Mouse (Mus musculus): ENCODE results near the gene Schip1. TPM values are rescaled to one million over a fixed set of nuclear protein-coding genes. Genes with fewer than 3 reads are reported as not detected.

The Schip1 gene
- polyA plus RNA-seq, 1 experiment from 2014 or later = 73.7 TPM

- no peak for ATAC-seq (ENCODE audit: insufficient number of reproducible peaks, insufficient read depth, low FRiP score, low read depth)
These were observed 218.4 kb downstream of the Schip1 start for GRCm38 (mm10) chr3:68282844-68283594.

GRCm38 (mm10) chr3:68283595-68283991 is 219.0 kb downstream of the Schip1 start:
- Histone ChIP-seq H3K4me3 (ENCODE audit: control insufficient read depth in 1 of 2, insufficient read depth in 1 of 2, low read depth in 1 of 2, low read length in 2 of 2) (no peak overlapping the region), H3K4me2 (ENCODE audit: low read length) (no peak overlapping the region), H3K36me3 (ENCODE audit: control insufficient read depth, insufficient read depth, low read length) (no peaks in the 10 kb centered on the region), H3K27me3 (ENCODE audit: control insufficient read depth, insufficient read depth, low read length) (no peaks in the 10 kb centered on the region), H3K27ac (replicated peaks in 1 of 2; ENCODE audit: control insufficient read depth in 1 of 2, insufficient read depth in 1 of 2, low read depth in 2 of 2, low read length in 2 of 2) (no peak overlapping the region), H3K9me3 (ENCODE audit: control insufficient read depth, low read length) (no peaks in the 10 kb centered on the region), H3K9ac (ENCODE audit: low read length) (no peak overlapping the region), H3K4me1 (ENCODE audit: control insufficient read depth in 2 of 2, insufficient read depth in 2 of 2, low read length in 2 of 2) (no peaks in the 10 kb centered on the region)
- no peak for ATAC-seq (ENCODE audit: insufficient number of reproducible peaks, insufficient read depth, low FRiP score, low read depth)
- WGBS = 74% methylated on average over 10 of the region's 10 CpGs

More at GRCm38 (mm10) chr3:68282844-68283594, 218.4 kb downstream of the Schip1 start:
- H3K4me3 ChIP-seq (ENCODE audit: control insufficient read depth in 1 of 2, insufficient read depth in 1 of 2, low read depth in 1 of 2, low read length in 2 of 2) = no peak overlapping the region
- H3K27me3 ChIP-seq (ENCODE audit: control insufficient read depth, insufficient read depth, low read length) = no peaks in the 10 kb centered on the region
- 67% methylated on average over 7 of the region's 7 CpGs for WGBS
- H3K27ac ChIP-seq (replicated peaks in 1 of 2; ENCODE audit: control insufficient read depth in 1 of 2, insufficient read depth in 1 of 2, low read depth in 2 of 2, low read length in 2 of 2) = no peak overlapping the region
- no peak overlapping the region for H3K4me2 ChIP-seq (ENCODE audit: low read length)
- no peaks in the 10 kb centered on the region for H3K4me1 ChIP-seq (ENCODE audit: control insufficient read depth in 2 of 2, insufficient read depth in 2 of 2, low read length in 2 of 2)
- no peaks in the 10 kb centered on the region for H3K9me3 ChIP-seq (ENCODE audit: control insufficient read depth, low read length)
- no peak overlapping the region for H3K9ac ChIP-seq (ENCODE audit: low read length)
- no peaks in the 10 kb centered on the region for H3K36me3 ChIP-seq (ENCODE audit: control insufficient read depth, insufficient read depth, low read length)

- H3K4me2 ChIP-seq (ENCODE audit: low read length) = no peak overlapping the region
- no peak overlapping the region for H3K4me3 ChIP-seq (ENCODE audit: control insufficient read depth in 1 of 2, insufficient read depth in 1 of 2, low read depth in 1 of 2, low read length in 2 of 2)
- no peaks in the 10 kb centered on the region for H3K4me1 ChIP-seq (ENCODE audit: control insufficient read depth in 2 of 2, insufficient read depth in 2 of 2, low read length in 2 of 2)
- no peak for ATAC-seq (ENCODE audit: insufficient number of reproducible peaks, insufficient read depth, low FRiP score, low read depth)
- H3K9ac ChIP-seq (ENCODE audit: low read length) = no peak overlapping the region
- H3K9me3 ChIP-seq (ENCODE audit: control insufficient read depth, low read length) = no peaks in the 10 kb centered on the region
- H3K27me3 ChIP-seq (ENCODE audit: control insufficient read depth, insufficient read depth, low read length) = no peaks in the 10 kb centered on the region
- no peak overlapping the region for H3K27ac ChIP-seq (replicated peaks in 1 of 2; ENCODE audit: control insufficient read depth in 1 of 2, insufficient read depth in 1 of 2, low read depth in 2 of 2, low read length in 2 of 2)
- 79% methylated on average over 2 of the region's 2 CpGs for WGBS
- H3K36me3 ChIP-seq (ENCODE audit: control insufficient read depth, insufficient read depth, low read length) = no peaks in the 10 kb centered on the region
These were observed 219.9 kb downstream of the Schip1 start for GRCm38 (mm10) chr3:68284500-68284899.

GRCm38 (mm10) chr3:68296752-68297151 is 232.2 kb downstream of the Schip1 start:
- no peak overlapping the region for H3K9ac ChIP-seq (ENCODE audit: low read length)
- H3K4me1 ChIP-seq (ENCODE audit: control insufficient read depth in 2 of 2, insufficient read depth in 2 of 2, low read length in 2 of 2) = no peaks in the 10 kb centered on the region
- H3K4me3 ChIP-seq (ENCODE audit: control insufficient read depth in 1 of 2, insufficient read depth in 1 of 2, low read depth in 1 of 2, low read length in 2 of 2) = no peak overlapping the region
- no peaks in the 10 kb centered on the region for H3K9me3 ChIP-seq (ENCODE audit: control insufficient read depth, low read length)
- H3K27me3 ChIP-seq (ENCODE audit: control insufficient read depth, insufficient read depth, low read length) = no peaks in the 10 kb centered on the region
- H3K4me2 ChIP-seq (ENCODE audit: low read length) = no peak overlapping the region
- ATAC-seq (ENCODE audit: insufficient number of reproducible peaks, insufficient read depth, low FRiP score, low read depth) = no peak
- no peaks in the 10 kb centered on the region for H3K36me3 ChIP-seq (ENCODE audit: control insufficient read depth, insufficient read depth, low read length)
- WGBS = 84% methylated on average over 7 of the region's 7 CpGs
- H3K27ac ChIP-seq (replicated peaks in 1 of 2; ENCODE audit: control insufficient read depth in 1 of 2, insufficient read depth in 1 of 2, low read depth in 2 of 2, low read length in 2 of 2) = no peak overlapping the region

- ATAC-seq (ENCODE audit: insufficient number of reproducible peaks, insufficient read depth, low FRiP score, low read depth) = peak; percentile 50; the same call in 1 of the 2 replicates
- Histone ChIP-seq H3K9me3 (ENCODE audit: control insufficient read depth, low read length) (no peaks in the 10 kb centered on the region), H3K9ac (ENCODE audit: low read length) (no peak overlapping the region), H3K4me2 (ENCODE audit: low read length) (no peak overlapping the region; the same call in 1 of the 2 replicates), H3K27me3 (ENCODE audit: control insufficient read depth, insufficient read depth, low read length) (no peaks in the 10 kb centered on the region), H3K4me1 (ENCODE audit: control insufficient read depth in 2 of 2, insufficient read depth in 2 of 2, low read length in 2 of 2) (peaks cover 0 to 3% of the 10 kb centered on the region in 2 experiments; a peak in 1 of 4 replicates), H3K27ac (replicated peaks in 1 of 2; ENCODE audit: control insufficient read depth in 1 of 2, insufficient read depth in 1 of 2, low read depth in 2 of 2, low read length in 2 of 2) (no peak overlapping the region), H3K4me3 (ENCODE audit: control insufficient read depth in 1 of 2, insufficient read depth in 1 of 2, low read depth in 1 of 2, low read length in 2 of 2) (no peak overlapping the region), H3K36me3 (ENCODE audit: control insufficient read depth, insufficient read depth, low read length) (no peaks in the 10 kb centered on the region)
- WGBS = 0% methylated on average over 1 of the region's 1 CpGs
These were observed 241.0 kb downstream of the Schip1 start for GRCm38 (mm10) chr3:68305647-68306046.

GRCm38 (mm10) chr3:68306726-68307125 is 242.1 kb downstream of the Schip1 start:
- no peaks in the 10 kb centered on the region for H3K27me3 ChIP-seq (ENCODE audit: control insufficient read depth, insufficient read depth, low read length)
- no peaks in the 10 kb centered on the region for H3K36me3 ChIP-seq (ENCODE audit: control insufficient read depth, insufficient read depth, low read length)
- H3K4me1 ChIP-seq (ENCODE audit: control insufficient read depth in 2 of 2, insufficient read depth in 2 of 2, low read length in 2 of 2) = peaks cover 0 to 3% of the 10 kb centered on the region in 2 experiments; a peak in 1 of 4 replicates
- no peak overlapping the region for H3K9ac ChIP-seq (ENCODE audit: low read length)
- H3K4me2 ChIP-seq (ENCODE audit: low read length) = no peak overlapping the region
- H3K9me3 ChIP-seq (ENCODE audit: control insufficient read depth, low read length) = no peaks in the 10 kb centered on the region
- no peak overlapping the region for H3K27ac ChIP-seq (replicated peaks in 1 of 2; ENCODE audit: control insufficient read depth in 1 of 2, insufficient read depth in 1 of 2, low read depth in 2 of 2, low read length in 2 of 2)
- no peak overlapping the region for H3K4me3 ChIP-seq (ENCODE audit: control insufficient read depth in 1 of 2, insufficient read depth in 1 of 2, low read depth in 1 of 2, low read length in 2 of 2)
- ATAC-seq (ENCODE audit: insufficient number of reproducible peaks, insufficient read depth, low FRiP score, low read depth) = no peak
- 61% methylated on average over 4 of the region's 4 CpGs for whole genome bisulfite sequencing

GRCm38 (mm10) chr3:68325575-68325974 is 261.0 kb downstream of the Schip1 start:
- no peak overlapping the region for H3K27ac ChIP-seq (replicated peaks in 1 of 2; ENCODE audit: control insufficient read depth in 1 of 2, insufficient read depth in 1 of 2, low read depth in 2 of 2, low read length in 2 of 2)
- 70% methylated on average over 6 of the region's 6 CpGs for WGBS
- no peak for ATAC-seq (ENCODE audit: insufficient number of reproducible peaks, insufficient read depth, low FRiP score, low read depth)

GRCm38 (mm10) chr3:68332515-68332914 is 267.9 kb downstream of the Schip1 start:
- Histone ChIP-seq H3K27me3 (ENCODE audit: control insufficient read depth, insufficient read depth, low read length) (no peaks in the 10 kb centered on the region), H3K9me3 (ENCODE audit: control insufficient read depth, low read length) (no peaks in the 10 kb centered on the region), H3K4me3 (ENCODE audit: control insufficient read depth in 1 of 2, insufficient read depth in 1 of 2, low read depth in 1 of 2, low read length in 2 of 2) (no peak overlapping the region), H3K4me1 (ENCODE audit: control insufficient read depth in 2 of 2, insufficient read depth in 2 of 2, low read length in 2 of 2) (no peaks in the 10 kb centered on the region), H3K4me2 (ENCODE audit: low read length) (no peak overlapping the region), H3K9ac (ENCODE audit: low read length) (no peak overlapping the region), H3K36me3 (ENCODE audit: control insufficient read depth, insufficient read depth, low read length) (no peaks in the 10 kb centered on the region), H3K27ac (replicated peaks in 1 of 2; ENCODE audit: control insufficient read depth in 1 of 2, insufficient read depth in 1 of 2, low read depth in 2 of 2, low read length in 2 of 2) (no peak overlapping the region)
- 26% methylated on average over 2 of the region's 2 CpGs for WGBS
- no peak for ATAC-seq (ENCODE audit: insufficient number of reproducible peaks, insufficient read depth, low FRiP score, low read depth)

More at GRCm38 (mm10) chr3:68325575-68325974, 261.0 kb downstream of the Schip1 start:
- Histone ChIP-seq H3K9me3 (ENCODE audit: control insufficient read depth, low read length) (no peaks in the 10 kb centered on the region), H3K4me2 (ENCODE audit: low read length) (no peak overlapping the region), H3K27me3 (ENCODE audit: control insufficient read depth, insufficient read depth, low read length) (no peaks in the 10 kb centered on the region), H3K9ac (ENCODE audit: low read length) (no peak overlapping the region), H3K4me3 (ENCODE audit: control insufficient read depth in 1 of 2, insufficient read depth in 1 of 2, low read depth in 1 of 2, low read length in 2 of 2) (no peak overlapping the region), H3K4me1 (ENCODE audit: control insufficient read depth in 2 of 2, insufficient read depth in 2 of 2, low read length in 2 of 2) (no peaks in the 10 kb centered on the region), H3K36me3 (ENCODE audit: control insufficient read depth, insufficient read depth, low read length) (no peaks in the 10 kb centered on the region)
